Mouse (Mus musculus) bone marrow macrophage, adult 2 months (primary cell): Measurements from ENCODE around the gene Med11. TPM values are rescaled to one million over a fixed set of nuclear protein-coding genes. Genes with fewer than 3 reads are reported as not detected.
"Not testable (repeated sequence)": the region's sequence is repeated elsewhere in the genome, so short reads cannot be mapped to it uniquely, and the experiment has no call there.

Source experiments
- H3K27ac ChIP-seq: 2 replicates; pipeline ENCODE4 v1.5.1; 2012; ENCODE audit warnings: low read depth, low read length; ENCODE audit not compliant: insufficient read depth
- H3K4me1 ChIP-seq: 2 replicates; pipeline ENCODE4 v1.6.1; 2012; ENCODE audit warnings: low read length; ENCODE audit not compliant: control insufficient read depth, insufficient read depth
- H3K4me3 ChIP-seq: 2 replicates; pipeline ENCODE4 v1.5.1; 2012; ENCODE audit warnings: mild to moderate bottlenecking, low read length, moderate library complexity; ENCODE audit not compliant: insufficient read depth
- CTCF ChIP-seq: IDR thresholded peaks from 2 replicates; pipeline ENCODE4 v1.5.1; 2012; ENCODE audit warnings: low read depth, mild to moderate bottlenecking, low read length, moderate library complexity
- POLR2A ChIP-seq: IDR thresholded peaks from 2 replicates; pipeline ENCODE4 v1.6.1; 2012; ENCODE audit warnings: mild to moderate bottlenecking, low read depth, low read length, borderline replicate concordance
- polyA plus RNA-seq: library from polyadenylated mRNA; stranded (reverse); fragments of >200 nt; gene quantifications from 2 replicates; pipeline ENCODE4 v1.2.4, GENCODE M21; 2012; ENCODE audit not compliant: missing spikeins, insufficient read depth, insufficient read length

The Med11 gene
- polyA plus RNA-seq = 40.5 and 41.6 TPM in 2 replicates

DNA sequence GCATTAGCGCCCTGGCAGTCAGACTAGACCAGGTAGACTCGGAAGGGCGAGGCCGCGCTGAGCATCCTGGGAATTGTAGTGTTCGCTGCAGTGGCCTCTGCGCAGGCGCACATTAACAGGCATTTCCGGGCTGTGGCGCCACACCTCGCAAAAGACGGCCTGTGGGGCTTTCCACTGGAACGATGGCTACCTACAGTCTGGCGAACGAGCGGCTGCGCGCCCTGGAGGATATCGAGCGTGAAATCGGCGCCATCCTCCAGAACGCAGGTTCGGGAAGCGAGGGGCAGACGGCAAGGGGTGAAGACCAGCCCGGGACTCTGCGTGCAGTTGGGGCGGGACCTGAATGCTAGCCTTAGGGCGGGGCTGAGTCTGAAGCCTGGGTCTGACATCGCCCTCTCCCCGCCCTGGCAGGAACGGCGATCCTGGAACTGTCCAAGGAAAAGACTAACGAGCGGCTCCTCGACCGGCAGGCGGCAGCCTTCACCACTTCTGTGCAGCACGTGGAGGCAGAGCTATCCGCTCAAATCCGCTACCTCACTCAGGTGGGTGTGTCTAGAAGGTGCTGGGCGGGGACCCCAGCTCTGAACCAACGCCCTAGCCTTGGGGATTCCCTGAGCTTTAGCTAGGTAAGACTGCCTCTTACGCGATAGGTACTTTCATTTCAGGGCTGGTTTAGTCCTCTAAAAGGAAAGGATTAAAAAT lies at the start of gene Med11:
Gene Med11, plus strand, starts transcription at position 123 of the 702 bp plus-strand sequence.
- Histone ChIP-seq H3K27ac (peak within 1 kb of the TSS; percentile 96), H3K4me1 (peaks cover 54% of the 10 kb centered on the region), H3K4me3 (peak within 1 kb of the TSS; percentile 90)
- TF ChIP-seq POLR2A (no peak), CTCF (peak; percentile 76)

DNA sequence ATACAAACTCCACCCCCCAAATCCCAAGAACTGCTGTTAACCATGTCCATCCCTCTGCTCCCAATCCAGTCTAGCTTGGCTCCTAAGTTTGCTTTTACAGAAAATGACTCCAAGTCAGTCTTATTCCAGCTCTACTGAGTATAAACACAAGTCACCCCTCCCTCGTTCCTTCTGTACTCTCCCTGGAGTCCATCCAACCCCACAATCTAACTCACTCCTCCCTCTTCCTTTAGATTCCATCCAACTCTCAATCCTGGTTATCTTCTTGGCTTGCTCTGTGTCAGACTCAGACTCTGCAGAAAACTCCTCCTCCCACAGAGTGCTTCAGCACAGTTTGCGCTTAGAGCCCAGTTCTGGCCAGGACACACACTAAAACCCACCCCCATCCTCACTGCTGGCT lies 48.1 kb upstream of the Med11 start:
- peaks cover 5% of the 10 kb centered on the region for H3K4me1 ChIP-seq
- TF ChIP-seq CTCF (no peak), POLR2A (no peak)
- H3K4me3 ChIP-seq = no peak overlapping the region
- H3K27ac ChIP-seq = no peak overlapping the region

DNA sequence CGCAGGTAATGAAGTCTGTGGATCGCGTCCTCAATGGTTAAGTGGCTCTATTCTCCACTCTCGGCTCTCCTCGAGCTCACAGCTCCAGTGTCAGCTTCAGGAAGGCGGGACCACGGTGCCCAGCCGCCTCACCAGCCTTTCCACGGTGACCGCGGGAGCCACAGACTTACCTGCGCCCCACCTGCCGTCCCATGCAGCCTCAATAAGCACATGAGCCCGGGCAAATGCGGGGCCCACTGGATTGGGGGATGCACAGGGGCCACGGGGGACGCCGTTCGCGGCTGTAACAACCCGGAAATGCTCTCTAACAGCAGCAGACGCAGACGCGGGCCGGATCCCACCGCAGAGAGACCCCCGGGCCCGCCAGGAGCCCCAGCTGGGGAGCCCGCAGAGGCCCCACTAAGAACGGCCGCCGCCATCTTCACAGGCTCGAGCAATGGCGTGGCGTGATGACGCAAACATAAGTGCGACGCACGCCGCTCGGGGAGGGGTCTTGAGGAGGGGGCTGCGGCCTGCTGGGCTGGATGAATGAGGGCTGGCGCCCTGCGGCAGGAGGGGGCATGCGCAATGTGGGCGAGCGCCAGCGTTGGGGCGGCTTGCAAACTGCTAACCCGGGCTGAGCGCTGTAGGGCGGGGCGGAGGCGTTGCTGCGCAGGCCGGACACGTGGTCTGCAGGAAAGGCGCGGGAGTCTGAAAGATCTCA lies 42.0 kb upstream of the Med11 start, which contains the start of gene Pelp1:
Gene Pelp1, minus strand, starts transcription at position 438 of the 703 bp plus-strand sequence.
- TF ChIP-seq CTCF = no peak
- H3K4me1 ChIP-seq = peaks cover 17% of the 10 kb centered on the region
- H3K27ac ChIP-seq = peak within 1 kb of the TSS; percentile 67
- H3K4me3 ChIP-seq = peak within 1 kb of the TSS; percentile 95

DNA sequence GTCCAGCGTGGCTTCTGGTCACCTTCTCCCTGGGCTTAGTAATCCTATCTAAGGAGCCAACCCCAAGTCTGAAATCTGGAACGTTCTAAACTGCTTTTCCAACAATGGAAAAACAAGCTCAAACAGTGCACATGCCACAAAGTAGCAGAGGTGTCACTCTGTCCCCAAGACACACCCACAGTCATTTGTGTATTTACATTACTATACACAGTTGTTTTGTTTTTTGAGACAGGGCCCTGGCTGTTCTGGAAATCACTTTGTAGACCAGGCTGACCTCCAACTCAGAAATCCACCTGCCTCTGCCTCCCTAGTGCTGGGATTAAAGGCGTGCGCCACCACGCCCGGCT lies 41.4 kb upstream of the Med11 start:
- Histone ChIP-seq H3K27ac (peak overlapping the region; percentile 67), H3K4me1 (peaks cover 17% of the 10 kb centered on the region), H3K4me3 (peak overlapping the region; percentile 95)
- TF ChIP-seq CTCF (no peak), POLR2A (no peak)

DNA sequence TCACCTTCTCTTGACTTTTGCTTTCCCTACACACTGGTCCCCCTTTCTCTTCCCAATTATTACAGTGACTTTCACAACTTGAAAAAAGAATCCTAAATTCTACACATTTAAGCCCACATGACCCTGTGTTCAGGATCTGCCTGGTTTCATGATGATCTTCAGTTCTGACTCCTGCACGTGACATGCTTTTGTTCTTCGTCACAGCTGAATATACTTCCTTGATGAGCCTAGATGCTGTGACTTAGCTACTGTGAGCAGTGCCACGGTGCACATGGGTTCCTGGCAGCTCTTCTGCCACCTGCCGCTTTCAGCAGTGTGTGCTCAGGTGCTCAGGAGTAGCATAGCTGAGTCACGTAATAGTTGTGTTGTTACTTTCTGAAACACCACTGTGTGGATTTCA lies 39.1 kb upstream of the Med11 start:
- H3K4me3 ChIP-seq = no peak overlapping the region
- TF ChIP-seq POLR2A (no peak), CTCF (no peak)
- no peak overlapping the region for H3K27ac ChIP-seq
- peaks cover 17% of the 10 kb centered on the region for H3K4me1 ChIP-seq

DNA sequence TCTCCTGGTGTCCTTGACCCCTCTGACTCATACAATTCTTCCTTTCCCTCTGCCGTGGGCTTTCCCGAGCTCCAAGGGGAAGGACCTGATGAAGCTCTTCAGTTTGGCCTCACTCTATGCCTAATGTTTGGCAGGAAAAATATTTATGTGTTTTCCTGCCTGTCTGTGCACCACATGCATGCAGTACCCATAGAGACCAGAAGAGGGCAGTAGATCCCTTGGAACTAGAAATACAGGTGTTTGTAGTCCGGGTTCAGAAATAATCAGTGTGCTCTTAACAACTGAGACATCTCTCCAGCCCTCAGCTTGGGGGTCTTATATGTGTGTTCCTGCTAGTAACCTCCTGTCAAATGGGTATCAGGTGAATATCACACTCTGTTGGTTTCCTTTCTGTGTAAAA lies 37.8 kb upstream of the Med11 start:
- H3K4me3 ChIP-seq = no peak overlapping the region
- no peak overlapping the region for H3K27ac ChIP-seq
- TF ChIP-seq POLR2A = no peak
- TF ChIP-seq CTCF = peak; percentile 20; the same call in 1 of the 2 replicates
- peaks cover 11% of the 10 kb centered on the region for H3K4me1 ChIP-seq

DNA sequence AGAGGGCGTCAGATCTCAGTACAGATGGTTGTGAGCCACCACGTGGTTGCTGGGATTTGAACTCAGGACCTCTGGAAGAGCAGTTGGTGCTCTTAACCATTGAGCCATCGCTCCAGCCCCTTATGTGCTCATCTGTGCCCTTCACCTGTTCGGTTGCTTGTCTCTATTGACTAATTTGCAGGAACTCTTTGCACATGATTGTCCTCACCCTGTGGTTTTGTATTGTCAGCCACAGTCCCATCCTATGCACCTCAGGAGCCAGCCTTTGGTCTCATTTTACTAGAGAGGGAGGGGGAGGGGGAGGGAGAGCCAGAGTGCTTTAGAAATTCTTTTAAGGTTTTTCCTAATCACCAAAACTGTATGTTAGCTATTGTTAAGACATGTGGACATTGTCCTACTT lies 33.5 kb upstream of the Med11 start:
- H3K27ac ChIP-seq = no peak overlapping the region
- TF ChIP-seq POLR2A (no peak), CTCF (no peak)
- H3K4me3 ChIP-seq = no peak overlapping the region
- no peaks in the 10 kb centered on the region for H3K4me1 ChIP-seq

DNA sequence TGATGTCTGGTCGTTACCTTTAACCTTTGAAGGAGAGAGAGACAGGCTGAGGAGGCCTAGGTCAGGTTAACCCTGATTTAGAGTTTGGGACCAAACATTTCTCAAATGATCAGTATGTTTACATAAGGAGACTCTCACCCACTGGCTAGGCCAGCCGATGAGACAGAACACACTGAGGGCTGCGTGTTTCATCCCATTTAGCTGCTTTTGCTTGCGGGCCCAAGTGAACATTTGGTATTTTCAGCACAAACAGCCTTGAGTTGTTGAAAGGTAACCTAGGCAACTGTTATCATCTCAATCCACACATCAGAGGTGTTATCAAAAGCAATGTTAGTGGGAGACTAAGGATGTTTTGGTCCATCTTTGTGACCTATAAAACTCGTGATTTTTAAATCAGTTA lies 32.2 kb upstream of the Med11 start:
- Histone ChIP-seq H3K4me1 (no peaks in the 10 kb centered on the region), H3K4me3 (no peak overlapping the region)

DNA sequence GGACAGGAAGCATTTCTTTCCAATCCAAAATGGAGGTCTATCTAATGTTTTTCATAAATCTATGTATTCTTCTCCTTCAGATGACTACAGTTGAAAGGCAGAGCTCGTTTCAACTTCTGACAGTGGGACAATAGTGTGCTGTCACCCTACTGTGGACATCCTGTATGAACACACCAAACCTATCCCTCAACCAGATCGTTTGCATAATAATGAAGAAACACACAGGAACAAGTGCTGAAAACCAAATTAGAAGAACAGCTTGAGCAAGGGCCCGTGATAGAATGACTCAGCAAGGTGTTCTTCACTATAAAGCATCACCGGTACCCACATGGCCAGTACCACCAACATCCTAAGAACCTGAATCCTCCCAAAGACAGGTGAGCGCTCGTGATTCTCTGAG lies 25.1 kb upstream of the Med11 start:
- not testable (repeated sequence) for H3K27ac ChIP-seq, H3K4me3 ChIP-seq, H3K4me1 ChIP-seq

More for the DNA sequence above, 32.2 kb upstream of the Med11 start:
- TF ChIP-seq POLR2A (no peak), CTCF (no peak)
- no peak overlapping the region for H3K27ac ChIP-seq

DNA sequence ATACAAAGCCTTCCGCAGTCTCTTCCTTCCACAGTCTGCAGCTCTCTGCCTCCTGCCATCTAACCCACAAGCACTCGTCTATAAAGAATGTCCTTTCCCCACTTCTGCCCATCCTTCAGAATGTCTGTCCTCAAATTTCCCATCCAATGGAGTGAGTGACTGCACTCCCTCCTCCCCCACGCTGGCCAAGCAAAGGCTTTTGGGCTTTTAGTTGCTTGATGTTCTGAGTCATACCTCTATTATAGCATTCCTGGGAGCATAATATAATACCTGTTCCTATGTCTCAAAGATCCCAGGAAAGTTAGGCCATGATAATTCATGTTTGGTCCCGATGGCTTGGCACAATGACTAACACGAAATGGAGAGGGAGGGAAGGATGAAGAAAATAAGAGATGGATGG lies 20.1 kb upstream of the Med11 start:
- peaks cover 19% of the 10 kb centered on the region for H3K4me1 ChIP-seq
- H3K4me3 ChIP-seq = peak overlapping the region; percentile 60; the same call in 1 of the 2 replicates
- H3K27ac ChIP-seq = no peak overlapping the region
- TF ChIP-seq CTCF (no peak), POLR2A (no peak)
